Mouse (Mus musculus): ENCODE measurements around the gene Litaf.

DNA sequence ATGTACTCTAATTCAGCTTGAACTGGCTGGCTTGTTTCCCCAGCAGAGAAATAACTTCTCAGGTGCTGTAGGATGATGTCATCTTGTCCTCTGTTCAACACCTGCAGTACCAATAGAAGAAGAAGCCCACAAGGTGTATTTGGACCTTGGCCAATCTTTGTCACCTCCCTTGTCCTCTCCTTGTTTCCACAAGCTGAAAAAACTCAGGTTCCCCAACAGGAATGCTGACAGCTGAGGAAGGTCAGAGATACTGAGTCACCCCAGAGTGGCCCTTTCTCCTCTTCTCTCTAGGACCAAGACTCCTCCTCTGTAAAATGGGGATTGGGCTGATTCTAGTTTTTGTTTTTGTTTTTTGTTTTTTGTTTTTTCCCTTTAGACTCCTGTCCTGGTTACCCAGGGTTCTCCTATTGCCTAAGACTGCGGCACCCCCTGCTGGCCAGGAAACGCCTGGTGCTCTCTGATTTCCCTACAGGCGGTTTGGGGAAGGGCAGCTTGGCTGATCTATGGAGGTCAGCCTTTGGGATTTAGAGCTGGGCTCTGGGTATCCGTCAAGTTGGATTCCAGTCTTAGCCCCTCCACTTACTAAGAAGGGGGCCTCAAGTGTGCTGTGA is 31.7 kb downstream of the Litaf start:
- TF ChIP-seq CTCF (IDR thresholded peaks at IDR 0.05; ENCODE audit: borderline replicate concordance, control insufficient read depth, extremely low read depth, insufficient read depth, low read length, poor library complexity) (peak; percentile 99), POLR2A (IDR thresholded peaks at IDR 0.05; ENCODE audit: control insufficient read depth, extremely low read depth, insufficient read depth, low read length, poor library complexity) (no peak)

Measured in thymus, adult 2 months (tissue).